Mouse (Mus musculus) brain, adult 2 months (tissue): ENCODE measurements at regions not wholly inside any gene's neighbourhood (a gene's known extent, or its start where the extent isn't known, plus 50 kb on each side); places are given as distances from the start of the nearest gene placed in this dataset.

Experiments used
- DNase-seq: peaks from one replicate; pipeline ENCODE4 v3.0.0; 2011; ENCODE audit warnings: low read depth, low spot score

DNA sequence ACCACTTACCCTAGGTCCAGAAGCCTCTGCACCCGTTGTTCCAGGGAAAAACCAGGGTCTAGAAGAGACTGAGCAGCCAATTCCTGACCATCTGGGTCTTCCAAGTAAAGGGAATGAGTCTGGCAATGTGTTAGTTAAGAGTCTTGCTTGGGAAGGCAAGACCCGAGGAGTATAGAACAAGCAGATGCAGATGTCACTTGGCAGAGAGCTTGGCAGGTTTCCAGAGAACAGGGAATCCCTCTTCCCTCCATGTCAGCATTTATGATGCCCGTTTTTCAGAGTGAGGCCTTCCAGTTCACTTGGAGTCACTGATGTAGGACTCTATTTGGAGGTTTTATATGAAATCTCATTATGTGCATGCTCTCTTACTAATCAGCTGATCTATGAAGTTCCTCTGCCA is 231.1 kb downstream of the Bcl2 start:
- peak; percentile 16 for DNase-seq

DNA sequence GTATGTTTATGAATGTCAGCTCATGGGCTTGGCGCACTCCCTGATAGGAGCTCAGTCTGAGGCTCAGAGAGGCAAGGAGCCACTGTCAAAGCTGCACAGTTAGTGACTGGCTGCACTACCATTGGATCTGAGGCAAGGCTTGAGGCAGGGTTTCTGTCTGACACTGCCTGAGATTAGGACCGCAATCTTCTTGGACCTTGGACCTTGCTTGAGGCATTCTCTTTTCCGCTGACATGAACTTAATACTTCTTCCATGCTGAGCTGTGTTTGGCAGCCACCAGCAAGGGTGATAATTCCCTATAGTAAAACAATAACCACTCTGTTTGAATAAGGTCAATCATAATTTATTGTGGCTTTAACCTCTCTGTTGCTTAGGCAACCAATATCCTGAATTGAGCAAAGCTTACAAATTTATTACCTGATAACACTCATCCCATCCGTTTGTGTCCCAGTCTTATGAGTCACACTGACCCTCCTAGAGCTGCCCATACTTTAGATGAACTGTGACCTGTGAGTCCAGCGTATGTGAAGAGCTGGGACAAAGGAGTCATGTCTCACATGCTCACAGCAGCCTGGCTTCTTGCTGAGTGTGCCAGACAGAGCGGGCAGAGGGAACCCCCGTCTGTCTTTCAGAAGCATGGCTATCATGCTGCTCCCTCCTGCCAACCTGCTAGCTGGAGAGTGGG is 236.3 kb downstream of the Bcl2 start:
- DNase-seq: no peak

GRCm38 (mm10) chr1:106468021-106468420 is 246.1 kb downstream of the Bcl2 start:
- DNase-seq: no peak

- DNase-seq: no peak
These were observed 247.4 kb downstream of the Bcl2 start for GRCm38 (mm10) chr1:106466644-106467043.

DNA sequence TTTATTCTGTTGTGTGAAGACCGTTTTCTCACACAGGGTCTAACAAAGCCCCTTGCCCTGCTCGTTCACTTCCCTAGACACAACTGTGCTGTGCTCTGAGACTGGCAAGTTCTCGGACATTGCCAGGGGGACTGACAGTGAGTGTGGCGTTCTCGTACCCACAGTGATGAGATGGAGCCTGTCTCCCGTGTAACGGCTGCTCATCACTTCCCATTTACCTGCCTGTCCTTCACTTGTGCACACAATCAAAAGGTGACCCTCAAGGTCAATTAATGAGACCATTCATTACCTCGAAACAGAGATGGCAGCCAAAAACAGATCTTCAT is 248.1 kb downstream of the Bcl2 start:
- no peak for DNase-seq

GRCm38 (mm10) chr1:106465243-106465976 is 248.7 kb downstream of the Bcl2 start:
- DNase-seq: no peak

DNA sequence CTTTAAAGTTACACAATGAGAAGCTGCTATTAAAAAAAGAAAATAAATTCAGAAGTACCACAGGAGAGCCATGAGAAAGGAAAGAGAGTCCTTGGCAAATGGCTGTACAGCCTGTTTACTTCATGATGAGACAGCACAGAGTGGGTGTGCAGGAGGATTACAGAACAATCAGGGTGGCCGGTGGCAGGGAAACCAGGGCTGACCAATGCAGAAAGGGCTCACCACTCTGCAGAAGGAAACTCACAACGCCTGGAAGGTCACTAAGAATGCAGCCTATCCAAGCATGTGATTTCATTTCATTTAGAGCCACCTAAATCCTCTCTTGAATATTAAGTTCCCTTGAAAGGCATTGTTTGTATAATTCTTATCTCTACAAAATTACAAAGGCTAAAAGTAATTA is 249.3 kb downstream of the Bcl2 start:
- DNase-seq: no peak

GRCm38 (mm10) chr1:106462595-106462994 is 251.5 kb downstream of the Bcl2 start:
- no peak for DNase-seq

GRCm38 (mm10) chr1:106462112-106462511 is 252.0 kb downstream of the Bcl2 start:
- DNase-seq: no peak

DNA sequence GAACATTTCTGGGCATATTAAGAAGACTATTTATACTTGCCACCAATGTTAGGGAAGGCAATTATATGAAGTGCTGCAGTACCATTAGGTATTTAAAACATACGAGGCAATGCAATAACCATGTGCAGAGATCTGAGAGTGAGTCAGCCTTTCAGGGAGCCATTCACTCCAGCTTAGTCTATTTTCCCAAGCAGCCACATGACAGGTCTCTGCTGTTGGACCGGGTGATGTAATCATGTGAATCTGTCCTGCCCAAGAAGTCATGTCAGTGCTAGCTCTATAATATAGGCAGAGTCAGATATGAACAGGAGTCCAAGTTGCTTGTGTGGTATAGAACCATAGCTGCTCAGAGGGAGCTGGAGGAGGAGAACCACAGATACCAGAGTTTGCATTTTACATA is 253.1 kb downstream of the Bcl2 start:
- peak; percentile 2 for DNase-seq

DNA sequence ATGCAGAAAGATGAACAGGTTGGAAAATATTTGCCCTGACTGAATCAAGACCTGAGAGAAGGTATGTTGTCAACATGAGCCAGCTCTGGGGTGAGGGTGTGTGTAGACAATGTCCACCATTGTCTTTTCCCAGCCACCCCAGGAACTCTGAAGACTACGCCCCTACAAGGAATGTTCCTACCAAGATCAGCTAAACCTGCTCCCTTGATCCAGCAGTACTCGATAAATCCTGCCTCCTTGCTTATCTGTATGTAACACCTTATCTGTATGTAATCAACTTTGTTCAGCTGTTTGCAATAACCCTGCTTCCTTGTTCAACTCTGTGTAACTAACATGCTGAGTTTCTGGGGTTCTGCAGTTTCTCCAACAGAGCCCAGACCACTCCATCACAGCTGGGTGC is 264.3 kb downstream of the Bcl2 start:
- DNase-seq: no peak
